Mouse (Mus musculus) T-helper 1 cell (primary cell): ENCODE data around the gene Slc26a3.
"Not testable (repeated sequence)": the region's sequence is repeated elsewhere in the genome, so short reads cannot be mapped to it uniquely, and the experiment has no call there.

Source experiments
- in situ Hi-C: fragments of 300-600 bp; cut with MboI, MseI; formaldehyde crosslinking; loops from one replicate; pipeline ENCODE4 v1.15.1; 2025; ENCODE audit warnings: high pct_unique_total_duplicates

Slc26a3 gene

GRCm38 (mm10) chr12:31415971-31416370 is 25.3 kb downstream of the Slc26a3 start:
- in situ Hi-C loops: no loop called here

DNA sequence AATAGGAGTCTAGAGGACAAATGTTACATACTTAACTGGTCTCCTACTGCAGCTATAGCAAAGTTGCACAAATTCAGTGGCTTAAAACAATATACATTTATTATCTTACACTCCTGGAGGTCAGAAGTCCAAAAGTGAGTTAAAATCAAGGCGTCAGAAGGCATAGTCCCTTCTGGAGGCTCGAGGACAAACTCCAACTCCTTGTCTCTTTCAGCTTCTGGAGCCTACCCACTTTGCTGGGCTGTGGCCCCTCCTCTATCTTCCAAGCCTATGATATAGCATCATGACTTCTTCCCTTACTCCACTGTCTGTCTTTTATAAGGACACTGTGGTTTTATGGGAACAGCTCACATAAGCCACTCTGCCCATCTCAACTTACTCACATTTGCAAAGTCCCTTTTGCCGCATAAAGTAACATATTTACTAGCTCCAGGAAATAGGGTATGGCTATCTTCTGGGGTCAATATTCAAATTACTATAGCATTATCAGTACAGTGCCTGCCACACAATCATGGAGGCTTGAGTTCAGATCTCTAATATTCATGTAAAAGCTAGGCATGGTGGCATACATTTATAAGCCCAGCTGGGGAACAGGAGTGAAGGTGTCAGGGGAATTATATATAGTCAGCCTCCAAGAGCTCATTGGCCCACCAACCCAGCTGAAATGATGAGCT is 31.4 kb downstream of the Slc26a3 start:
- in situ Hi-C loops: no loop called here

DNA sequence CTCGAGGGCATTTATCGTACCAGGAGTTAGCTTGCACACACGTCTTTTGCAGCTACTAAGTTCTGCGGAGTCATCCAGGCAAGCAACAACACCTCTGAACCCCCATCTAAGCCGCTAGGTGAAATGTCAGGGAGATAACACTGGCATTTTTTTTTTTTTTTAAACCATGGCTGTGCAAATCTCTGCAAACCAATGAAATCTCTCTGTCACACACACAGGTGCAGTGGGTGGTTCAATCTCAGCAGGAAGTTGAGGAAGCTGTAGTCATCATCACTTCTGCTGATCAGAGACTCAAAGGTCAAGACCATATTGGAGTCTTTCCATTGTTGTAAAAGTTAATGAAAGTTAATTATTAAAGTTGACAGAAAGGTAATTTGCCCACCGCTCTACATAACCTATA is 47.1 kb downstream of the Slc26a3 start:
- in situ Hi-C loops: no loop called here

DNA sequence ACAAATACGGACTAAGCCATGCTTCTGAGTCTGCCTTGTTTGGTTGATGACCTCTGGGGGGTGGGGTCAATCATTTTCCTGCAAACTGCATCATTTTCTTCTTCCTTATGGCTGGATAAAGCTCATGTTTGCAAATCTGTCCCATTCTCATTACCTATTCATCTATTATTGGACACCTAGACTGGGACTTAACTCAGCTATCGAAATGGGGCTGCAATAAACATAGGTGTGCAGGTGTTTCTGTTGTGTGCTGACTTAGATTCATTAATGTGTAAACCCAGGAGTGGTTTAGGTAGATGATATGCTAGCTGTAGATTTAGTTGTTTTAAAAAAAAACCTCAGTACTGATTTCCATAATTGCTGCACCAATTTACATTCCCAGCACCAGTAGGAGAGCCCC is 48.9 kb downstream of the Slc26a3 start:
- in situ Hi-C loops: no loop called here

DNA sequence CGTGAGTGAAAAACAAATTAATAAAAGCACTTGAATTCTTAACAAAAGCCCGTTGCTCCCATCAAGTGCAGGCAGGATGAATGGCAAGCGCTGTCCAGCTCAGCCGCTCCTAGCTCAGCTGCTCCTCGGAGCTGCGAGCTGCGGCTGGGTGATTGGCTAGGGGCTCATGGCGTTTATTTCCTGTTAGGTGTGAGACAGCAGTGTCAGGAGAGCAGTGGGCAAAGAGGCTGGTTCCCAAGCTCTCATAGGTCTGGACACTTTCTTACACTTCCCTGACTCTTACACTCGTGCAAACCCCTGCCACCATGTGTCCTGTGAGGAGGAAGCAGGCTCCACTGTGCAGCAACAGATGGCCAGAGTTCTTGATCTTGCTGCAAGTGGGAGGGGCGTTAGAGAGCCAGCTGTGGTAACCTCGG is 53.5 kb downstream of the Slc26a3 start:
- in situ Hi-C loops: no loop called here

- in situ Hi-C loops: no loop called here
Measured at GRCm38 (mm10) chr12:31444827-31445226, 54.2 kb downstream of the Slc26a3 start.

- in situ Hi-C loops: no loop called here
Measured at GRCm38 (mm10) chr12:31449341-31449740, 58.7 kb downstream of the Slc26a3 start.

DNA sequence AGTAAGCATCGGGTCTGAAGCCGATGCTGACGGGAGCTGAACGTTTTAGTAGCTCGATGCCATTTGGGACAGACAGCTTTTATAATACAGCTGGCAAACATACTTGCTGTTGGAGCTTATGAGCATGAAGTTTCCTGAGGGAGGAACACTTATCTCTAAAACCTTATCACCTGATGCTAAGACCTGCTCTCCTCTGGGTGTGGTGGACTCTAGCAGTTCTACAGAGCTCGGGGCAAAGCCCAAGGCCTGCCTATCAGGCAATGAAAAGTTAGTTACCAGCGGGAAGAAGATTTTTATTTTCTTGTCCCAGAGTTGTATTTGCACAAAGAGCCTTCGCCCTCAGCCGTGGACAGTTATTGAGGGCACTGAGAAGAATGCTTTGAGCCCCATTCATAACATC is 65.6 kb downstream of the Slc26a3 start:
- in situ Hi-C loops: loop anchor here (10.0 kb wide), 1 partner anchor 341 kb away; no protein-coding TSS in a partner anchor

DNA sequence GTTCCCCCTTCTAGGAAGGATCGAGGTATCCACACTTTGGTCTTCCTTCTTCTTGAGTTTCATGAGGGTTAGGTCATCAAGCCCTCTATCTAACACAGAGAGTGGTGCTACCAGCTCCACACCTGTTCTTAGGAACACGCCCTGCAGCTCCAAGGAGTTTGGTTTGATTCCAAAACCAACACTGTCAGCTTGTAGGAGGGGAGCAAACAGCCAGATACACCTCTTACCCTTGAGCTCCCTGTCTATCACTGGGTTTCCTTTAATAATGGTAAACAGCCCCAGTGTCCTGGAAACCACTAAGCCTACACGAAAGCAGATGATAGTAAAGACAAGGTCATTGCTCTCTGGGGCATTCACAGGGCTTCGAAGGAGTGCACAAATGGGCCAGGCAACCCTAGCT is 67.8 kb downstream of the Slc26a3 start:
- in situ Hi-C loops: loop anchor here (10.0 kb wide), 1 partner anchor 344 kb away; no protein-coding TSS in a partner anchor

DNA sequence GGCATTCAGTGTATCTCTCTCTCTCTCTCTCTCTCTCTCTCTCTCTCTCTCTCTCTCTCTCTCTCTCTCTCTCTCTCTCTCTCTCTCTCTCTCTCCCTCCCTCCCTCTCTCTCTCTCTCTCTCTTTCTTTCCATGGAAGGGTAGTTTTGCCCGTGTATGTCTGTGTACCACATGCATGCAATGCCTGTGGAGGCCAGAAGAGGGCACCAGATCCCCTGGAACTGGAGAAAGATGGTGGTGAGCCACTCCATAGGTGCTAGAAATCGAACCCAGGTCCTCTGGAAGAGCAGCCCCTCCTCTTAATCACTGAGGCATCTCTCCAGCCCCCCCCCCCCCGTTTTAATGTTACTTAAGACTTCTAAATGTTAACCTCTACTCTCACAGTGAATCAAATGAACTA is 69.6 kb downstream of the Slc26a3 start:
- in situ Hi-C loops: not testable (repeated sequence)

DNA sequence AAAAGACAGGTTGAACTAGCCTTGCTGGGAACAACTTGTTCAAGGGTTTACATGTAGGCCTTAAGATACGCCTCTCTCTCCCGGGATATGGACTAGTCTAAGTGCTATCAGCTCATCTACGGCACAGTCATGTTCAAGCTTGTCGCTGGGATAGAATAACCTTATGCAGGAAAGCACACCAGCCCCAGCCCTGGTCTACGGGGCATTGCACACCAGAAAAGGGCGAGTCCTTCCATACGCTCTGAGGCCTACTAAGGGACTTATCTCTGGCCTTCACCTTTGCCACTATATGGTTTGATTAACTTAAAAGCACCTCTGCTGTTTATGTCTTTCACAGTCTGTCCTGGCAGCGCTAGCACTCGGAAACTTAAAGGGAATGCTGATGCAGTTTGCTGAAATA is 70.7 kb downstream of the Slc26a3 start:
- in situ Hi-C loops: no loop called here

GRCm38 (mm10) chr12:31462615-31463014 is 71.9 kb downstream of the Slc26a3 start:
- in situ Hi-C loops: no loop called here

DNA sequence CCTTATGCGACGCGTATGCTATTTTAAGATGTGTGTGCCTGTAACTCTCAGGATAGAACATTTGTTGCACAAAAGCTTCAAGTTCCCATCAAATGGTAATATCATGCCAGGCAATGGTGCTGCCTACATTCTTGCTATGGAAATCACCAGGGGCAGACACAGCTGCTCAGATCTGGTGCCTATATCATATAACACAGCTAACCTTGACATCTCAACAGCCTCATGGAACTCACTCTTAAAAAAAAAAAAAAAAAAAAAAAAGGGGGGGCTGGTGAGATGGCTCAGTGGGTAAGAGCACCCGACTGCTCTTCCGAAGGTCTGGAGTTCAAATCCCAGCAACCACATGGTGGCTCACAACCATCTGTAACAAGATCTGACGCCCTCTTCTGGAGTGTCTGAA is 87.5 kb downstream of the Slc26a3 start:
- in situ Hi-C loops: not testable (repeated sequence)

- in situ Hi-C loops: no loop called here
Measured at GRCm38 (mm10) chr12:31486431-31486830, 95.8 kb downstream of the Slc26a3 start.

DNA sequence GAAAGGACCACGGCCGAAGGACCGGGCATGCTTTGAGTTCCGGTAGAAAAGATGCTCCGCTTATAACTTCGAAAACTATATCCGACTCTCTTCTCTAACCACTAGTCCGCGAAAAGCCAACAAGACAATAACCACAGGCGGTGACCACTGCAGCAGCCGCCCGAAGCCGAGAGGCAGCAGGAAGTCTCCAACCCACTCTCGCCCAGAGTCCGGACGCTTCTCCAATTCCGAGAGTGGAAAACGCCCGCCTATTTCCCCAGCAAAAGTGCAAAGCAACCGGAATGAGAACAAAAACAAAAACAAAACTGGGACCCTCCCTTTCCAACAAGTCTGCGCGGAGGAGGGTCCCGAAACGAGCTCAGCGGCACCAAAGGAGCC is 108.3 kb downstream of the Slc26a3 start:
- in situ Hi-C loops: loop anchor here (10.0 kb wide), 1 partner anchor 124 kb away; no protein-coding TSS in a partner anchor

GRCm38 (mm10) chr12:31499314-31500131 is 108.9 kb downstream of the Slc26a3 start, which contains the start of gene Cbll1:
Gene Cbll1, minus strand, starts transcription at chr12:31499616.
- in situ Hi-C loops: loop anchor here (10.0 kb wide), 1 partner anchor 125 kb away; no protein-coding TSS in a partner anchor

DNA sequence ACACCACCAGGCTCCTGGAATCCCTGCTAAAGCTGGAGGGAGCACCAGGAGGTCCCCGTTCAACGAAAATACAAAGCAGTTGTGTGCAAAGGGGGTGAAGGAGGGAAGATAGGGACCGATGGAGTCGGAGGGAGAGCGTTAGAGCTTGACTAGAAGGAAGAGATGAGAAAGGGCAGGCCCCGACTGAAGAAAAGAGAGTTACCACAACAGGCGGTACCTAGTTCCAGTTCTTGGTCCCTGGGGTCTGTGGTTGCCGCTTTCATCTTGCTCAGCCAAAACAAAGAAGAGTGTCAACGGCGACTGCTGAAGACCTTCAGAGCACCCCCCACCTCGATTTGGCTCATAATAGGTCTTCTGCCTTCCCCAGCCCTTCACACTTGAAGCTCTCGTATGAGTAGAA is 109.5 kb downstream of the Slc26a3 start:
- in situ Hi-C loops: no loop called here

DNA sequence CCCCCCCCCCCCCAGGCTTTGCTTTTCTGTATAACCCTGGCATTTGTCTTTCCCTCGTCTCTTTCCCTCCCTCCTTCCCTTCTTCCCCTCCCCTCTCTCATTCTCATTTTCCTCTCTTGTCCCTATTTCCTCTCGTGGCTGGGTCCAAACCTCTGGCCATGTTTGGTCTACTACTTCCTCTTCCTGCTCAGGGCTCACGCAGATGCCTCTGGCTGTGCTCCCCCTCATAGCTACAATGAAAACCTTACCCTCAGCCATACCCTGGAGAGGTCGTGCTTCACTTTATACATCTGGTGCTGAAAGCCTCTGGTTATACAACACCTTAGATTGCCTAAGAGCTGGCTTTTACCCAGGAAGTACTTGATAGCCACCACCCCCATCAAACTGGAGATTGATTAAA is 110.6 kb downstream of the Slc26a3 start:
- in situ Hi-C loops: no loop called here

- in situ Hi-C loops: no loop called here
Measured at GRCm38 (mm10) chr12:31503211-31503610, 112.5 kb downstream of the Slc26a3 start.

- in situ Hi-C loops: loop anchor here (5.0 kb wide), 2 partner anchors 209 to 414 kb away; no protein-coding TSS in a partner anchor
Measured at GRCm38 (mm10) chr12:31507718-31508364, 117.2 kb downstream of the Slc26a3 start.

GRCm38 (mm10) chr12:31508496-31508895 is 117.8 kb downstream of the Slc26a3 start:
- in situ Hi-C loops: loop anchor here (5.0 kb wide), 2 partner anchors 209 to 414 kb away; no protein-coding TSS in a partner anchor

- in situ Hi-C loops: no loop called here
Measured at GRCm38 (mm10) chr12:31511218-31511617, 120.5 kb downstream of the Slc26a3 start.
